Mouse (Mus musculus) thymus, adult 2 months (tissue): ENCODE measurements around the gene Bmi1.

Experiments used
- CTCF ChIP-seq: fragments of 200-500 bp; IDR thresholded peaks from 2 replicates; pipeline ENCODE4 v1.5.1; 2012; ENCODE audit warnings: mild to moderate bottlenecking, control low read depth, low read length, moderate library complexity, borderline replicate concordance; ENCODE audit not compliant: control insufficient read depth, poor library complexity, insufficient read depth; ENCODE audit errors: extremely low read depth
- POLR2A ChIP-seq: fragments of 200-500 bp; IDR thresholded peaks from 2 replicates; pipeline ENCODE4 v1.6.1; 2012; ENCODE audit warnings: mild to moderate bottlenecking, low read length, control low read depth, moderate library complexity; ENCODE audit not compliant: control insufficient read depth, poor library complexity, insufficient read depth; ENCODE audit errors: extremely low read depth

GRCm38 (mm10) chr2:18676936-18677491, at the start of gene Bmi1:
- TF ChIP-seq CTCF (0 out of 2 replicates have a peak, but pooled peaks have one; percentile 25), POLR2A (peak; percentile 40; the same call in 1 of the 2 replicates)
